Comparison of ENCODE assay signal across 22 mouse cellular contexts in the genomic region with DNA sequence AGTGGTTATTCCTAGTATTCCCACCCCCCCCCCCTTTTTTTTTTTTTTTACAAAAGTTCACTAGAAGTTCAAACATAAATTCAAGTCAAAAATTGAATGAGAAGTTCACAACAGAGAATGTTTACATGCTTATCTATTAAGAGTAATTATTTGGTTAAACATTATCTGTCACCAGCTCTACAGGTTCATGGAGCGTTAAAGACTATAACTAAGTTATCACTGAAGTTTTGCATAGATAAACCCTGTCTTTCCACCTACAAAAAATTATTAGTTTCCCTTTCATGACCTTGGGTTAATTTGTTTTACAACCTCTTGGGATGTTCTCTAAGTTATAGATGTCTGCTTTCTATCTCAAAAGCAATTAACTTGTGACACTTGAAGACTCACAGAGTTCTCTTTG. TPM values are rescaled to one million over a fixed set of nuclear protein-coding genes. Genes with fewer than 3 reads are reported as not detected.
A peak's percentile ranks its signal among the peaks of the same experiment; 100 is the strongest.
DNase-seq lines count a peak whose midpoint lies in the region; ATAC-seq and TF ChIP-seq lines count a peak whose summit lies in the region.
"Had no signal": no experiment of that assay in that cellular context is flagged by ENCODE, and none has a peak within 500 bp of the region (broad histone marks: within the 10 kb centered on the region; RNA-seq: fewer than 3 reads in every experiment).

No protein-coding gene starts in this region.

- no peak for TF ChIP-seq CTCF in MEL (IDR thresholded peaks at IDR 0.05 in 2 of 3, conservative IDR thresholded peaks at IDR 0.05 in 1 of 3; ENCODE audit: control insufficient read depth in 1 of 3, insufficient read depth in 1 of 3, low read depth in 2 of 3, low read length in 3 of 3, poor library complexity in 1 of 3, severe bottlenecking in 1 of 3)

- TF ChIP-seq POLR2A in MEL (IDR thresholded peaks at IDR 0.05; ENCODE audit: control insufficient read depth in 1 of 2, insufficient read depth in 1 of 2, low read depth in 1 of 2, low read length in 2 of 2, poor library complexity in 1 of 2) = no peak

- no peak overlapping the region for H3K9ac ChIP-seq in midbrain, embryonic 11.5 days (ENCODE audit: low read length)
- H3K9ac ChIP-seq in midbrain, embryonic 16.5 days (ENCODE audit: low read depth, low read length) = no peak overlapping the region
- H3K9ac ChIP-seq in MEL (ENCODE audit: control insufficient read depth, low read depth, low read length, poor library complexity, severe bottlenecking) = no peak overlapping the region

- no peaks in the 10 kb centered on the region for H3K36me3 ChIP-seq in midbrain, embryonic 11.5 days (ENCODE audit: control insufficient read depth, insufficient read depth, low read length)
- H3K36me3 ChIP-seq in midbrain, embryonic 16.5 days (ENCODE audit: control insufficient read depth, insufficient read depth, low read length) = no peaks in the 10 kb centered on the region
- peaks cover 0 to 32% of the 10 kb centered on the region in 2 experiments; a peak in 2 of 4 replicates for H3K36me3 ChIP-seq in MEL (ENCODE audit: control insufficient read depth in 1 of 2, insufficient read depth in 2 of 2, low read length in 2 of 2)
- H3K36me3 ChIP-seq: G1E had no signal

- DNase-seq in midbrain, embryonic 11.5 days (ENCODE audit: low spot score, missing footprints) = peak; percentile 12
- no peak for DNase-seq in MEL (ENCODE audit: low read depth, low spot score)
- no peak for DNase-seq in kidney, postnatal 10 days
- DNase-seq: adrenal gland, adult 2 months; adrenal gland, adult 8-10 months; adrenal gland, postnatal 10 days; adrenal gland, postnatal 14 days; adrenal gland, postnatal 25 days; adrenal gland, postnatal 36 days; cerebellum, adult 11 months; cerebellum, adult 11-12 months; cerebellum, adult 18-20 months; cerebellum, adult 2 months had no signal

- H3K9me3 ChIP-seq in midbrain, embryonic 11.5 days (ENCODE audit: control insufficient read depth, low read length) = no peaks in the 10 kb centered on the region
- no peaks in the 10 kb centered on the region for H3K9me3 ChIP-seq in midbrain, embryonic 16.5 days (replicated peaks; ENCODE audit: control insufficient read depth, low read length, poor library complexity, severe bottlenecking)
- no peaks in the 10 kb centered on the region for H3K9me3 ChIP-seq in MEL (replicated peaks; ENCODE audit: insufficient read depth, low read length)
- H3K9me3 ChIP-seq: G1E had no signal

- ATAC-seq in midbrain, embryonic 11.5 days (ENCODE audit: low FRiP score) = no peak
- no peak for ATAC-seq in midbrain, embryonic 16.5 days
- ATAC-seq: activated CD4-positive, CD25-positive, alpha-beta regulatory T cell, adult 4 months; CD4-positive, CD25-positive, alpha-beta regulatory T cell, adult 4 months; Patski had no signal

- H3K4me1 ChIP-seq in midbrain, embryonic 11.5 days (ENCODE audit: control insufficient read depth, insufficient read depth, low read length) = peaks cover 5% of the 10 kb centered on the region; the same call in 1 of the 2 replicates
- H3K4me1 ChIP-seq in midbrain, embryonic 16.5 days (ENCODE audit: control insufficient read depth, insufficient read depth, low read length) = peaks cover 12% of the 10 kb centered on the region
- H3K4me1 ChIP-seq in MEL (ENCODE audit: control insufficient read depth in 1 of 2, insufficient read depth in 2 of 2, low read length in 2 of 2) = peaks cover 17 to 28% of the 10 kb centered on the region in 2 experiments

- 95% methylated on average over 1 of the region's 1 CpGs for WGBS in midbrain, embryonic 11.5 days
- WGBS in midbrain, embryonic 16.5 days = 85% methylated on average over 1 of the region's 1 CpGs

- no peak overlapping the region for H3K27ac ChIP-seq in midbrain, embryonic 11.5 days (ENCODE audit: low read depth, low read length)
- H3K27ac ChIP-seq in midbrain, embryonic 16.5 days (ENCODE audit: low read length) = no peak overlapping the region
- peak overlapping the region; percentile 1; the same call in 1 of the 2 replicates for H3K27ac ChIP-seq in MEL (ENCODE audit: control insufficient read depth, low read depth, low read length)

- H3K4me2 ChIP-seq in midbrain, embryonic 11.5 days = no peak overlapping the region
- H3K4me2 ChIP-seq in midbrain, embryonic 16.5 days (ENCODE audit: low read length) = no peak overlapping the region

- no peaks in the 10 kb centered on the region for H3K79me2 ChIP-seq in MEL (ENCODE audit: control insufficient read depth, insufficient read depth, low read length, poor library complexity)

- no peak overlapping the region for H3K4me3 ChIP-seq in midbrain, embryonic 11.5 days (ENCODE audit: low read depth, low read length)
- H3K4me3 ChIP-seq in midbrain, embryonic 16.5 days (ENCODE audit: low read depth, low read length) = no peak overlapping the region
- peak overlapping the region in 1 of 2 experiments; percentile 12; a peak in 2 of 4 replicates for H3K4me3 ChIP-seq in MEL (ENCODE audit: control insufficient read depth in 1 of 2, insufficient read depth in 1 of 2, low read depth in 2 of 2, low read length in 2 of 2)

- TF ChIP-seq RAD21 in MEL (IDR thresholded peaks at IDR 0.05; ENCODE audit: low read depth, low read length) = no peak

- TF ChIP-seq EP300 in MEL (IDR thresholded peaks at IDR 0.05; ENCODE audit: low read depth in 1 of 2, low read length in 2 of 2) = peak; percentile 76 to 77

- H3K27me3 ChIP-seq in midbrain, embryonic 11.5 days (ENCODE audit: control insufficient read depth, insufficient read depth, low read length) = no peaks in the 10 kb centered on the region
- no peaks in the 10 kb centered on the region for H3K27me3 ChIP-seq in midbrain, embryonic 16.5 days (ENCODE audit: control insufficient read depth, insufficient read depth, low read depth, low read length)
- H3K27me3 ChIP-seq in MEL (ENCODE audit: control insufficient read depth in 1 of 2, insufficient read depth in 2 of 2, low read length in 2 of 2) = no peaks in the 10 kb centered on the region
- H3K27me3 ChIP-seq: CH12.LX, Patski had no signal

TF ChIP-seq in MEL, 35 proteins besides CTCF, POLR2A, EP300 and RAD21:
- TF ChIP-seq TCF12 (IDR thresholded peaks at IDR 0.05; ENCODE audit: low read depth, low read length) (peak; percentile 61), RCOR1 (IDR thresholded peaks at IDR 0.05; ENCODE audit: low read depth, low read length) (0 out of 2 replicates have a peak, but pooled peaks have one; percentile 17), GATA1 (IDR thresholded peaks at IDR 0.05; ENCODE audit: low read depth, low read length) (peak; percentile 76), ELF1 (IDR thresholded peaks at IDR 0.05; ENCODE audit: low read depth, low read length) (no peak), MAFK (IDR thresholded peaks at IDR 0.05; ENCODE audit: borderline replicate concordance, low read depth, low read length) (no peak), BHLHE40 (IDR thresholded peaks at IDR 0.05; ENCODE audit: borderline replicate concordance, low read depth, low read length) (no peak), ZNF384 (IDR thresholded peaks at IDR 0.05; ENCODE audit: low read depth, low read length) (peak; percentile 65), MYB (IDR thresholded peaks at IDR 0.05; ENCODE audit: low read depth, low read length) (peak; percentile 13; the same call in 1 of the 2 replicates), ETS1 (IDR thresholded peaks at IDR 0.05; ENCODE audit: low read depth, low read length) (peak; percentile 63; the same call in 1 of the 2 replicates), POLR2AphosphoS5 (IDR thresholded peaks at IDR 0.05; ENCODE audit: borderline replicate concordance, low read depth, low read length) (no peak), POLR2AphosphoS2 (IDR thresholded peaks at IDR 0.05; ENCODE audit: low read length) (no peak), UBTF (IDR thresholded peaks at IDR 0.05; ENCODE audit: borderline replicate concordance, insufficient read depth, low read depth, low read length) (no peak), MAZ (IDR thresholded peaks at IDR 0.05; ENCODE audit: low read depth, low read length) (no peak)

RNA-seq across cellular contexts. Expression of gene Mgat1, which starts 3.7 kb away (rescaled TPM):
- polyA plus RNA-seq in midbrain, embryonic 11.5 days (2014; fragmentation: Nextera tagmentation; extraction: Ambion mirVana) = 30.1 and 30.5 TPM in 2 replicates
- 33.5 and 34.3 TPM in 2 replicates for polyA plus RNA-seq in midbrain, embryonic 16.5 days (2015; fragmentation: Nextera tagmentation; extraction: Ambion mirVana)
- 41.1 and 41.9 TPM in 2 replicates for total RNA-seq in MEL (2012; rRNA removed)
- 10 to 100 TPM in 1 of 2 experiments, not detected in 1; 44.3 TPM for polyA plus RNA-seq in MEL (2012; ENCODE audit: insufficient read depth in 1 of 2, insufficient read length in 2 of 2, low read depth in 1 of 2, low replicate concordance in 2 of 2, missing spikeins in 1 of 2)

RNA-seq across cellular contexts. Expression of gene Zfp62, which starts 37.2 kb away (rescaled TPM):
- 65.4 and 70.2 TPM in 2 replicates for polyA plus RNA-seq in midbrain, embryonic 11.5 days (2014; fragmentation: Nextera tagmentation; extraction: Ambion mirVana)
- 38.6 and 43.4 TPM in 2 replicates for polyA plus RNA-seq in midbrain, embryonic 16.5 days (2015; fragmentation: Nextera tagmentation; extraction: Ambion mirVana)
- 30.8 and 31.8 TPM in 2 replicates for total RNA-seq in MEL (2012; rRNA removed)
- 100 to 1,000 TPM in 1 of 2 experiments, 10 to 100 TPM in 1; 16.7 to 132 TPM for polyA plus RNA-seq in MEL (2012; ENCODE audit: insufficient read depth in 1 of 2, insufficient read length in 2 of 2, low read depth in 1 of 2, low replicate concordance in 2 of 2, missing spikeins in 1 of 2)

RNA-seq across cellular contexts. Expression of gene Olfr1393, which starts 37.8 kb away (rescaled TPM):
- not detected in 2 replicates for polyA plus RNA-seq in midbrain, embryonic 11.5 days (2014; fragmentation: Nextera tagmentation; extraction: Ambion mirVana)
- polyA plus RNA-seq in midbrain, embryonic 16.5 days (2015; fragmentation: Nextera tagmentation; extraction: Ambion mirVana) = not detected in 2 replicates
- total RNA-seq in MEL (2012; rRNA removed) = not detected in 2 replicates
- not detected for polyA plus RNA-seq in MEL (2012; ENCODE audit: insufficient read depth in 1 of 2, insufficient read length in 2 of 2, low read depth in 1 of 2, low replicate concordance in 2 of 2, missing spikeins in 1 of 2)
- total RNA-seq: adrenal gland, adult 18-20 months; adrenal gland, adult 8-10 months; adrenal gland, postnatal 10 days; adrenal gland, postnatal 14 days; adrenal gland, postnatal 25 days; adrenal gland, postnatal 36 days; CH12.LX; ES-E14 had no signal
- polyA plus RNA-seq: activated CD4-positive, CD25-positive, alpha-beta regulatory T cell, adult 4 months; adrenal gland, adult 2 months; C2C12; G1E had no signal

RNA-seq across cellular contexts. Expression of gene Olfr1392, which starts 44.8 kb away (rescaled TPM):
- not detected in 2 replicates for polyA plus RNA-seq in midbrain, embryonic 11.5 days (2014; fragmentation: Nextera tagmentation; extraction: Ambion mirVana)
- polyA plus RNA-seq in midbrain, embryonic 16.5 days (2015; fragmentation: Nextera tagmentation; extraction: Ambion mirVana) = not detected in 2 replicates
- not detected in 2 replicates for total RNA-seq in MEL (2012; rRNA removed)
- polyA plus RNA-seq in MEL (2012; ENCODE audit: insufficient read depth in 1 of 2, insufficient read length in 2 of 2, low read depth in 1 of 2, low replicate concordance in 2 of 2, missing spikeins in 1 of 2) = not detected
- total RNA-seq: adrenal gland, adult 2 months; adrenal gland, adult 8-10 months; adrenal gland, postnatal 10 days; adrenal gland, postnatal 14 days; adrenal gland, postnatal 25 days; adrenal gland, postnatal 36 days; CH12.LX; ES-E14 had no signal
- polyA plus RNA-seq: activated CD4-positive, CD25-positive, alpha-beta regulatory T cell, adult 4 months; C2C12; CD4-positive, CD25-positive, alpha-beta regulatory T cell, adult 4 months; G1E had no signal

RNA-seq across cellular contexts. Expression of gene Btnl9, which starts 53.4 kb away (rescaled TPM):
- polyA plus RNA-seq in midbrain, embryonic 11.5 days (2014; fragmentation: Nextera tagmentation; extraction: Ambion mirVana) = 0.43 TPM in 1 of 2 replicates, not detected in the other
- polyA plus RNA-seq in midbrain, embryonic 16.5 days (2015; fragmentation: Nextera tagmentation; extraction: Ambion mirVana) = 0.10 and 0.39 TPM in 2 replicates
- not detected in 2 replicates for total RNA-seq in MEL (2012; rRNA removed)
- under 1 TPM in 1 of 2 experiments, not detected in 1; 0.03 TPM for polyA plus RNA-seq in MEL (2012; ENCODE audit: insufficient read depth in 1 of 2, insufficient read length in 2 of 2, low read depth in 1 of 2, low replicate concordance in 2 of 2, missing spikeins in 1 of 2)
- polyA plus RNA-seq: activated CD4-positive, CD25-positive, alpha-beta regulatory T cell, adult 4 months; C2C12; cerebellum, adult 2 months; G1E; Patski had no signal
